Mouse (Mus musculus): Measurements from ENCODE around the gene 3110009E18Rik. TPM values are rescaled to one million over a fixed set of nuclear protein-coding genes. Genes with fewer than 3 reads are reported as not detected.

Gene 3110009E18Rik
- polyA plus RNA-seq, 1 experiment from 2014 or later: 11.7 TPM

DNA sequence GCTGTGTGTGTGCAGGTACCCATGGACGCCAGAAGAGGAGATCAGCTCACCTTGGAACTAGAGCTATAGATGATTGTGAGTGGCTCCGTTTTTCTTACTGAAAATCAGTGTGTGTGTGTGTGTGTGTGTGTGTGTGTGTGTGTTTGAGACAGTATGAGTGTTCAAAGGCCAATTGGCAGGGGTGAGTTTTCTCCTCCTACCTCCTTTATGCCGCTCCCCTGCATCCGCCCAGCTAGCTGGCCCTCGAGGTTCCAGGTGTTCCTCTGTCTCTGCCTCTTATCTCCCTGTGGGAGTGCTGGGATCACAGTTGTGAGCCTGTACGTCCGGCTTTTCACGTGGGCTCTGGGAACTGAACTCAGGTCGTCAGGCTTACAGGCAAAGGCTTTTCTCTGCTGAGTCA is 5.3 kb downstream of the 3110009E18Rik start:
- no peak for ATAC-seq (replicated peaks; ENCODE audit: extremely low read depth, insufficient read depth, low FRiP score)
- H3K36me3 ChIP-seq (ENCODE audit: control insufficient read depth, insufficient read depth): no peaks in the 10 kb centered on the region
- no peak overlapping the region for H3K4me3 ChIP-seq (ENCODE audit: low read length)
- H3K4me2 ChIP-seq (ENCODE audit: low read depth, low read length): no peak overlapping the region
- WGBS: 67% methylated on average over 9 of the region's 9 CpGs
- H3K9me3 ChIP-seq (replicated peaks; ENCODE audit: control insufficient read depth, low read length): no peaks in the 10 kb centered on the region
- no peak overlapping the region for H3K27ac ChIP-seq (ENCODE audit: low read length)
- H3K9ac ChIP-seq (ENCODE audit: low read length): no peak overlapping the region
- H3K27me3 ChIP-seq (ENCODE audit: control insufficient read depth, insufficient read depth, low read length): no peaks in the 10 kb centered on the region
- H3K4me1 ChIP-seq (ENCODE audit: control insufficient read depth, insufficient read depth, low read length): 0 out of 2 replicates have a peak, but pooled peaks cover 9% of the 10 kb centered on the region

DNA sequence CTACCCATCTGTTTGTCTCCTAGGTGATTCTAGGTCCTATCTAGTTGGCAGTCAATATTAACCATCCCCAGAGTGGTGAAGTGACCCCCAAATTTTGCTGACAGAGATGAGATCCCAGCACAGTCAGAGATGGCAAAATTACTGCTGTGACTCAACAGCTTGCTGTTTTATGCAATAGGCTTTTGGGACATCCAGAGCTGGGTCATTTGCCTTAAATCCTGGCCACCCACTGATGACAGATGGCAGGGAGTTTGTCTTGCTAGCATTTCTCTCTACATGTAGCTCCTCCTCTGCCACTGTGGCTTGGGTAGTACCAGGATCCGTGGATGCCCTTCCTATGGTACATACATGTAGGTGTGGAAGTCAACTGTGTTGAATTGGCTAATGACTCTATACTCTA is 11.4 kb downstream of the 3110009E18Rik start:
- Histone ChIP-seq H3K4me1 (ENCODE audit: control insufficient read depth, insufficient read depth, low read length) (no peaks in the 10 kb centered on the region), H3K9me3 (replicated peaks; ENCODE audit: control insufficient read depth, low read length) (no peaks in the 10 kb centered on the region; the same call in 1 of the 2 replicates), H3K27me3 (ENCODE audit: control insufficient read depth, insufficient read depth, low read length) (no peaks in the 10 kb centered on the region), H3K36me3 (ENCODE audit: control insufficient read depth, insufficient read depth) (no peaks in the 10 kb centered on the region), H3K27ac (ENCODE audit: low read length) (no peak overlapping the region), H3K4me2 (ENCODE audit: low read depth, low read length) (no peak overlapping the region), H3K4me3 (ENCODE audit: low read length) (no peak overlapping the region), H3K9ac (ENCODE audit: low read length) (no peak overlapping the region)
- 94% methylated on average over 1 of the region's 1 CpGs for WGBS
- ATAC-seq (replicated peaks; ENCODE audit: extremely low read depth, insufficient read depth, low FRiP score): no peak

DNA sequence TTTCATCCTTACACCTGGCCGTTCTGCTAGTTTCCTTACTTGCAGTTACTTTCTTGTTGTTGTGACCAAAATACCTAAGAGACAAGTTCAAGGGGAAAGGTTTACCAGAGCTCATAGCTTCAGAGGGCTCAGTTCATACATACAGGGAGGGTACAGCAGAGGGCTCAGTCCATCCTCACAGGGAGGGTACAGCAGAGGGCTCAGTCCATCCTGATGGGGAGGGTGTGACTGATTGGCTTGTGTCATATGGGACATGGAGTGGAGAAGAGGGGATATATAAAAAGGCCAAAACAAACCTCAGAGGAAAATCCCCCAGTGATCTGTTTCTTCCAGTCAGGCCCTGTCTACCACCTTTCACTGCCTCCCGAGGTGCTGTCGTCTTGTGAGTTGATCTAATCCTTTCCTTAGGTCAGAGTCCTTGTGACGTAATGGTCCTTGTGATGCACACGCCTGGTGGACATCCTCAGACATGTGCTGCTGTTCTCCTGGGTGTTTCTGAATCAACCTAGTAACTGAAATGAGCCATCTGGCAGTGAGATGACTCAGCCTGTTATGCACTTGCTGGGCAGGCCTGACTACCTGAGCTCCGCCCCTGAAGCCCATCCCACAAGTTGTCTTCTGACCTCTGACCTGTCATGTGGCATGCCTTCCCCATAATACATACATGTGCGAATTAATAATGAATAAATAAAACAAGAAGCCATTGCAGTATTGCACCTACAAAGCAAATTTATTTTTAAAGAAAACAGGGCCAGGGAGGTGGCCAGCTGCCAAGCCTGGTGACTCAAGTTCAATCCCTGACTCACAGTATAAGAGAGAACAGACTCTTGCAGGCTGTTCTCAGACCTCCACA is 15.2 kb downstream of the 3110009E18Rik start:
- whole genome bisulfite sequencing: 71% methylated on average over 7 of the region's 7 CpGs
- Histone ChIP-seq H3K4me3 (ENCODE audit: low read length) (no peak overlapping the region), H3K36me3 (ENCODE audit: control insufficient read depth, insufficient read depth) (no peaks in the 10 kb centered on the region), H3K4me1 (ENCODE audit: control insufficient read depth, insufficient read depth, low read length) (no peaks in the 10 kb centered on the region), H3K9me3 (replicated peaks; ENCODE audit: control insufficient read depth, low read length) (no peaks in the 10 kb centered on the region; the same call in 1 of the 2 replicates), H3K27me3 (ENCODE audit: control insufficient read depth, insufficient read depth, low read length) (no peaks in the 10 kb centered on the region), H3K27ac (ENCODE audit: low read length) (no peak overlapping the region), H3K4me2 (ENCODE audit: low read depth, low read length) (no peak overlapping the region), H3K9ac (ENCODE audit: low read length) (no peak overlapping the region)
- 0 out of 2 replicates have a peak, but pooled peaks have one; percentile 28 for ATAC-seq (replicated peaks; ENCODE audit: extremely low read depth, insufficient read depth, low FRiP score)

DNA sequence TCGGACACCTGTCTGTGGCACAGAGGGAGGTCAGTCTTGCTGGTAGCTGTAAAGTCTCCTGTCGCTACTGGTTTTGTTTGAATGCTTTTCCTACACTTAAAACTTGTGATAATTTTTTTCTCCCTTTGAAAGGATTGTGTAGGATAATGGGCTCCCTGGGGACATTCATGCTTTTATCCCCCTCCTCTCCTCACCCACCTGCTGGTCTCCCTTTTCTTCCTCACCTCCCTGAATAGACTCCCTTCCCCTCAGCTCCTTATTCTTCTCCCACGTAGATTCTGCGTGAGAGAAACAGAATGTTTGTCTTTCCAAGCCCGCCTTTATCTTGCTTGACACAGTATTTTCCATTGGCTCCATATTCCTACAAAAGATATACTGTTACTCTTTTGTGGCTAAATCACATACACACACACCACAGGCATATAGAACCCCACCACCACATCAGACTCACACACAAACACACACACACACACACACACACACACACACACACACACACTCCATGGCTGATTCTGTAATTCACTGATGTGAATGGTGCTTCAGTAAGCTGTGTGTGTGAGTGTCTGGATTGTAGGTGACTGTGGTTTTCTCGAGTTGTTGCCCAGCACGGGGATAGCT is 18.0 kb downstream of the 3110009E18Rik start:
- no peak overlapping the region for H3K27ac ChIP-seq (ENCODE audit: low read length)
- peaks cover 4% of the 10 kb centered on the region for H3K4me1 ChIP-seq (ENCODE audit: control insufficient read depth, insufficient read depth, low read length)
- H3K9ac ChIP-seq (ENCODE audit: low read length): no peak overlapping the region
- no peak overlapping the region for H3K4me3 ChIP-seq (ENCODE audit: low read length)
- no peaks in the 10 kb centered on the region for H3K9me3 ChIP-seq (replicated peaks; ENCODE audit: control insufficient read depth, low read length)
- ATAC-seq (replicated peaks; ENCODE audit: extremely low read depth, insufficient read depth, low FRiP score): no peak
- no peaks in the 10 kb centered on the region for H3K27me3 ChIP-seq (ENCODE audit: control insufficient read depth, insufficient read depth, low read length)
- WGBS: 49% methylated on average over 7 of the region's 7 CpGs
- no peak overlapping the region for H3K4me2 ChIP-seq (ENCODE audit: low read depth, low read length)
- H3K36me3 ChIP-seq (ENCODE audit: control insufficient read depth, insufficient read depth): no peaks in the 10 kb centered on the region

DNA sequence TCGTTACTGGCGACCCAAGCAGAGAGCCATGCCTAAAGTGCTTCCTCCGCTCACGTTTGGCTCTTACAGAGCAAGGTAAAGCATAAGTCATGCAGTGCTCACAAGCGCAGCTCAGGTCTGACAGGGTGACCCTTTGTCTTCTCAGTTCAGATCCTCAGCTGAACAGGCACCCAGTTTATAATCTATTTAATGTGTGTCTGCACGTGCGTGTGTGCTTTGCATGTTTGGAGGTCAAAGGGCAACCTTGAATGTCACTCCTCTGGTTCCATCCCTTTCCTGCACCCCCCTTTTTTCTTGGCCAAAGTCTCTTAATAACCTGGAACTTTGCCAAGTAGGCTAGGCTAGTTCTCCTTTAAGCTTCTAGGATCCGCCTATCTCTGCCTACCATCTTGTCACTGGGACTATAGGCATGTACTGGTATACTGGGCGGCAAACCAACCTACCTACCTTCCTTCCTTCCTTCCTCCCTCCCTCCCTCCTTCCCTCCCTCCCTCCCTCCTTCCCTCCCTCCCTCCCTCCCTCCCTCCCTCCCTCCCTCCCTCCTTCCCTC is 19.2 kb downstream of the 3110009E18Rik start:
- H3K9ac ChIP-seq (ENCODE audit: low read length): no peak overlapping the region
- no peak overlapping the region for H3K4me2 ChIP-seq (ENCODE audit: low read depth, low read length)
- H3K4me3 ChIP-seq (ENCODE audit: low read length): no peak overlapping the region
- H3K27ac ChIP-seq (ENCODE audit: low read length): no peak overlapping the region
- H3K4me1 ChIP-seq (ENCODE audit: control insufficient read depth, insufficient read depth, low read length): peaks cover 4% of the 10 kb centered on the region
- WGBS: 83% methylated on average over 9 of the region's 9 CpGs
- no peaks in the 10 kb centered on the region for H3K36me3 ChIP-seq (ENCODE audit: control insufficient read depth, insufficient read depth)
- no peak for ATAC-seq (replicated peaks; ENCODE audit: extremely low read depth, insufficient read depth, low FRiP score)
- no peaks in the 10 kb centered on the region for H3K9me3 ChIP-seq (replicated peaks; ENCODE audit: control insufficient read depth, low read length)
- no peaks in the 10 kb centered on the region for H3K27me3 ChIP-seq (ENCODE audit: control insufficient read depth, insufficient read depth, low read length)

DNA sequence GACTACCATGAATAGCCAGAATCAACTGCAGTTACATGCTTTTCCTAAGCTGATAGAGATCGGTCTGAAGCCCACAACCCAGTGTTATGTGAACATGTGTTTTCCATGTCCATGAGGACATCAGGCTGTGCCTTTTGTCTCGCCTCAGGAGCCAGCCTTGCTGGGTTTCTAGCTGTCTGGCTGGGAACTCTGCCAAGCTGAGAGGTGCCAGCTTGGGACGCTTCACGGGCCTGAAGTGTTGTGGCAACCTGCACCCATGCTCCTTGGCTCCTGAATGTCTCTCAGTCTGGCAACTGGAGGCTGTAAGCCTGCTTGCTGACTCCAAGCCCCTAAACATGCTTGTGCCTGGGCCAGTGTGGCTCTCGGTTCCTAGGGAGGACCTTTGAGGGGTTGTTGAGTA is 21.6 kb downstream of the 3110009E18Rik start:
- no peak overlapping the region for H3K27ac ChIP-seq (ENCODE audit: low read length)
- H3K4me2 ChIP-seq (ENCODE audit: low read depth, low read length): no peak overlapping the region
- ATAC-seq (replicated peaks; ENCODE audit: extremely low read depth, insufficient read depth, low FRiP score): peak; percentile 52; the same call in 1 of the 2 replicates
- H3K27me3 ChIP-seq (ENCODE audit: control insufficient read depth, insufficient read depth, low read length): no peaks in the 10 kb centered on the region
- no peaks in the 10 kb centered on the region for H3K36me3 ChIP-seq (ENCODE audit: control insufficient read depth, insufficient read depth)
- no peak overlapping the region for H3K9ac ChIP-seq (ENCODE audit: low read length)
- peaks cover 4% of the 10 kb centered on the region for H3K4me1 ChIP-seq (ENCODE audit: control insufficient read depth, insufficient read depth, low read length)
- no peaks in the 10 kb centered on the region for H3K9me3 ChIP-seq (replicated peaks; ENCODE audit: control insufficient read depth, low read length)
- 45% methylated on average over 5 of the region's 5 CpGs for WGBS
- H3K4me3 ChIP-seq (ENCODE audit: low read length): no peak overlapping the region

DNA sequence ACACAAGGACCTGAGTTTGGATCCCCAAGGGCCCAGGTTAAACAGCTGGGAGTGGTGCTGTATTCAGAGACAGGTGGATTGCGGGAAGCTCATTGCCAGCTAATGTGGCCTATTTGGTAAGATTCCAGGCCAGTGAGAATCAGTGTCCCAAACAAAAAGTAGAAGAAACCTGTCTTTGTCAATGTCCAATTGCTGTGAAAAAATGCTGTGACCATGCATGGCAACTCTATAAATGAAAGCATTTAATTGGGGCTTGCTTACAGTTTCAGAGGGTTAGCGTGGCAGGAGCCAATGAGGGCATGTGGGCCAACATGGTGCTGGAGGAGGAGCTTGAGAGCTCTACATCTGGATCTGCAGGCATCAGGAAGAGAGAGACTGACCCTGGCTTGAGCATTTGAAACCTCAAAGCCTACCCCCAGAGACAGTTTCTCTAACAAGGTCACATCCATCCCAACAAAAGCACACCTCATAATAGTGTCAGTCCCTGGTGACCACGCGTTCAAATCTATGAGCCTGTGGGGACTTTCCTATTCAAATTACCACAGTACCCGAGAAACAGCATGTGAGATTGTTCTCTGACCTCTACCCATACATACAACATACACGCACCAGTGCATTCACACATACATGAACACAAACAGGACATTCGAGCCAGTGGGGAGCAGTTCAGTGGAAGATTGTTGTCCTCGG is 24.7 kb downstream of the 3110009E18Rik start:
- H3K4me2 ChIP-seq (ENCODE audit: low read depth, low read length): no peak overlapping the region
- 83% methylated on average over 8 of the region's 8 CpGs for WGBS
- no peak overlapping the region for H3K4me3 ChIP-seq (ENCODE audit: low read length)
- no peak overlapping the region for H3K27ac ChIP-seq (ENCODE audit: low read length)
- H3K27me3 ChIP-seq (ENCODE audit: control insufficient read depth, insufficient read depth, low read length): no peaks in the 10 kb centered on the region
- H3K9ac ChIP-seq (ENCODE audit: low read length): no peak overlapping the region
- no peaks in the 10 kb centered on the region for H3K36me3 ChIP-seq (ENCODE audit: control insufficient read depth, insufficient read depth)
- peaks cover 4% of the 10 kb centered on the region for H3K4me1 ChIP-seq (ENCODE audit: control insufficient read depth, insufficient read depth, low read length)
- H3K9me3 ChIP-seq (replicated peaks; ENCODE audit: control insufficient read depth, low read length): no peaks in the 10 kb centered on the region
- ATAC-seq (replicated peaks; ENCODE audit: extremely low read depth, insufficient read depth, low FRiP score): no peak

DNA sequence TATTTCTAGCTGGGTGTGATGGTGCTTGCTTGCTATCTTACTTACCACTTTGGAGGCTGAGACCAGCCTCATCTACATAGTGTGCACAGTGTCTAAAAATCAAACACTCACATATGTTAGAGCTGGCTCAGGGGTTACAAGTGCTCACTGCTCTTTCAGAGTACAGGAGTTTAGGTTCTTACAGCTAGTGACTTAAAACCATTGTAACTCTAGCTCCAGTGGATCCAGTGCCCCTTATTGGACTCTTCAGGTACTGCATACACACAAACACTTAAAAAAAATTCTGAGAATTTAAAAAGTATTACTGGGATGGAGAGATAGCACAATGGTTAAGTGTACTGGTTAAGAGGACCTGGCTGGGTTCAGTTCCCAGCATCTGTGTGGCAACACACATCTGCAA is 26.0 kb downstream of the 3110009E18Rik start:
- no peak for ATAC-seq (replicated peaks; ENCODE audit: extremely low read depth, insufficient read depth, low FRiP score)
- H3K9me3 ChIP-seq (replicated peaks; ENCODE audit: control insufficient read depth, low read length): no peaks in the 10 kb centered on the region
- H3K4me1 ChIP-seq (ENCODE audit: control insufficient read depth, insufficient read depth, low read length): peaks cover 4% of the 10 kb centered on the region
- H3K4me2 ChIP-seq (ENCODE audit: low read depth, low read length): no peak overlapping the region
- no peak overlapping the region for H3K4me3 ChIP-seq (ENCODE audit: low read length)
- H3K27me3 ChIP-seq (ENCODE audit: control insufficient read depth, insufficient read depth, low read length): no peaks in the 10 kb centered on the region
- H3K36me3 ChIP-seq (ENCODE audit: control insufficient read depth, insufficient read depth): no peaks in the 10 kb centered on the region
- H3K9ac ChIP-seq (ENCODE audit: low read length): no peak overlapping the region
- no peak overlapping the region for H3K27ac ChIP-seq (ENCODE audit: low read length)

DNA sequence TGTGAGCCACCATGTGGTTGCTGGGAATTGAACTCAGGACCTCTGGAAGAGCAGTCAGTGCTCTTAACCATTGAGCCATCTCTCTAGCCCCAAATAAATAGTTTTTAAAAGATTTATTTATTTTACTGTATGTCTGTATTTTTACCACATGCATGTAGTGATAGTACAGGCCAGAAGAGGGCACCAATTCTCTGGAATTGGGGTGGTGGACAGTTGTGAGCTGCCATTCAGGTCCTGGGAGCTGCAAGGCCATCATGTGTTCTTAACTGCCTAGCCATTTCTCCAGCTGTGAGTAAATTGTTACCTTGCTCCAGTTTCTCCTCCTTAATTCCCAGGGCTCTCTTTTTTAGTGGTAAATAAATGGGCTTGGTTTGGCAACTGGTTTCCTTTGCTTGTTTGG is 33.2 kb downstream of the 3110009E18Rik start:
- ATAC-seq (replicated peaks; ENCODE audit: extremely low read depth, insufficient read depth, low FRiP score): no peak

More for the DNA sequence above, 33.2 kb downstream of the 3110009E18Rik start:
- Histone ChIP-seq H3K36me3 (ENCODE audit: control insufficient read depth, insufficient read depth) (no peaks in the 10 kb centered on the region), H3K4me1 (ENCODE audit: control insufficient read depth, insufficient read depth, low read length) (no peaks in the 10 kb centered on the region), H3K4me2 (ENCODE audit: low read depth, low read length) (no peak overlapping the region), H3K27ac (ENCODE audit: low read length) (no peak overlapping the region), H3K27me3 (ENCODE audit: control insufficient read depth, insufficient read depth, low read length) (no peaks in the 10 kb centered on the region), H3K9me3 (replicated peaks; ENCODE audit: control insufficient read depth, low read length) (no peaks in the 10 kb centered on the region), H3K4me3 (ENCODE audit: low read length) (no peak overlapping the region), H3K9ac (ENCODE audit: low read length) (no peak overlapping the region)

Data from heart, embryonic 16.5 days (tissue).